Mouse (Mus musculus): ENCODE measurements at regions not wholly inside any gene's neighbourhood (a gene's known extent, or its start where the extent isn't known, plus 50 kb on each side); places are given as distances from the start of the nearest gene placed in this dataset.

GRCm38 (mm10) chr10:92428026-92428425 is 294.2 kb downstream of the Nedd1 start:
- TF ChIP-seq CTCF (IDR thresholded peaks at IDR 0.05; ENCODE audit: control insufficient read depth, insufficient read depth, insufficient replicate concordance, low read depth, low read length) (no peak), POLR2A (IDR thresholded peaks at IDR 0.05; ENCODE audit: control insufficient read depth, low read depth, low read length) (no peak)

Data from testis, adult 2 months (tissue).